Mouse (Mus musculus): ENCODE results near the gene Ints3. TPM values are rescaled to one million over a fixed set of nuclear protein-coding genes. Genes with fewer than 3 reads are reported as not detected.

The Ints3 gene
- 22.4 and 23.0 TPM in 2 replicates for polyA plus RNA-seq (2015; fragmentation: Nextera tagmentation; extraction: Ambion mirVana)

- H3K4me1 ChIP-seq (ENCODE audit: control insufficient read depth, insufficient read depth, low read length), result peaks cover 28% of the 10 kb centered on the region
- no peaks in the 10 kb centered on the region for H3K9me3 ChIP-seq (replicated peaks; ENCODE audit: control insufficient read depth, low read length)
- H3K27me3 ChIP-seq (ENCODE audit: control insufficient read depth, insufficient read depth, low read length), result no peaks in the 10 kb centered on the region
- under 1% methylated on average over 52 of the region's 52 CpGs for WGBS
- peak within 1 kb of the TSS; percentile 81 for H3K9ac ChIP-seq (ENCODE audit: low read length)
- peak within 1 kb of the TSS; percentile 65 for H3K4me3 ChIP-seq (replicated peaks; ENCODE audit: low read length)
- peak within 1 kb of the TSS; percentile 95 for H3K27ac ChIP-seq (ENCODE audit: low read length)
- peak within 1 kb of the TSS; percentile 99 for H3K4me2 ChIP-seq (ENCODE audit: low read depth, low read length)
- H3K36me3 ChIP-seq (ENCODE audit: control insufficient read depth, insufficient read depth, low read length), result no peaks in the 10 kb centered on the region
- peak; percentile 99 for ATAC-seq (ENCODE audit: insufficient read depth, low FRiP score)
Measured at GRCm38 (mm10) chr3:90433381-90434020, at the start of gene Ints3. Gene Ints3, minus strand, starts transcription at chr3:90433622.

- Histone ChIP-seq H3K4me3 (replicated peaks; ENCODE audit: low read length) (peak within 1 kb of the TSS; percentile 74), H3K4me1 (ENCODE audit: control insufficient read depth, insufficient read depth, low read length) (peaks cover 7% of the 10 kb centered on the region; the same call in 1 of the 2 replicates), H3K27me3 (ENCODE audit: control insufficient read depth, insufficient read depth, low read length) (no peaks in the 10 kb centered on the region), H3K9ac (ENCODE audit: low read length) (peak within 1 kb of the TSS; percentile 86), H3K9me3 (replicated peaks; ENCODE audit: control insufficient read depth, low read length) (no peaks in the 10 kb centered on the region), H3K36me3 (ENCODE audit: control insufficient read depth, insufficient read depth, low read length) (peaks cover 12% of the 10 kb centered on the region), H3K4me2 (ENCODE audit: low read depth, low read length) (peak within 1 kb of the TSS; percentile 59), H3K27ac (ENCODE audit: low read length) (peak within 1 kb of the TSS; percentile 88)
- under 1% methylated on average over 45 of the region's 45 CpGs for WGBS
- peak; percentile 99 for ATAC-seq (ENCODE audit: insufficient read depth, low FRiP score)
Measured at GRCm38 (mm10) chr3:90475831-90476611, 42.6 kb upstream of the Ints3 start, which contains the start of gene Ilf2. Gene Ilf2, plus strand, starts transcription at chr3:90476126.

DNA sequence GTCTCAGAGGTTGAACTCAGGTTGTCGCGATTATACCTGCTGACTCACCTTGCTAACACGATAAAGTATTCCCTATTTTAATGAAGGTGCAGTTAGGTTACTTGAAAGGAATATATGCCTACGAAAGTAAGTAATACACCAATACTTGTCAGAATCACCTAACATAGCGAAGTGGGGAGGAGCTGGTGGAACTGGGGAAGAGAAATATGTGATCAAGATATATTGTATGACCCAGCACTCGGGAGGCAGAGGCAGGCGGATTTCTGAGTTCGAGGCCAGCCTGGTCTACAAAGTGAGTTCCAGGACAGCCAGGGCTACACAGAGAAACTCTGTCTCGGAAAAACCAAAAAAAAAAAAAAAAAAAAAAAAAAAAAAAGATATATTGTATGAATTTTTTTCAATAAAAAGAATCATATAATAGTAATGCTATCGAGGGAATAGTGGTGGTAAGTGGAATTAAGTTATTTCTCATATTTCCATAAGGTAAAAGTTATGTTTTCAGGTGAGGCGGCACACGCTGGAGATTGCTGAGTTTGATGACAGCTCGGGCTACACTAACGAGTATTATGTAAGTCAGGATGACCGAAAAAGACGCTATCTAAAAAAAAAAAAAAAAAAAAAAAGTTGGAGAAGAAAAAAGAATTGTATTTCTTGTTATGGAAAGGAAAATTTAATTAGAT is 41.9 kb upstream of the Ints3 start:
- no peak for ATAC-seq (ENCODE audit: insufficient read depth, low FRiP score)
- H3K36me3 ChIP-seq (ENCODE audit: control insufficient read depth, insufficient read depth, low read length), result peaks cover 6% of the 10 kb centered on the region
- WGBS, result 33% methylated on average over 15 of the region's 16 CpGs

GRCm38 (mm10) chr3:90472213-90472612 is 38.8 kb upstream of the Ints3 start:
- H3K27ac ChIP-seq (ENCODE audit: low read length), result no peak overlapping the region
- peaks cover 5% of the 10 kb centered on the region; the same call in 1 of the 2 replicates for H3K4me1 ChIP-seq (ENCODE audit: control insufficient read depth, insufficient read depth, low read length)
- no peak overlapping the region for H3K4me3 ChIP-seq (replicated peaks; ENCODE audit: low read length)
- no peak overlapping the region for H3K4me2 ChIP-seq (ENCODE audit: low read depth, low read length)
- no peak for ATAC-seq (ENCODE audit: insufficient read depth, low FRiP score)
- H3K9me3 ChIP-seq (replicated peaks; ENCODE audit: control insufficient read depth, low read length), result no peaks in the 10 kb centered on the region
- H3K27me3 ChIP-seq (ENCODE audit: control insufficient read depth, insufficient read depth, low read length), result no peaks in the 10 kb centered on the region
- H3K36me3 ChIP-seq (ENCODE audit: control insufficient read depth, insufficient read depth, low read length), result no peaks in the 10 kb centered on the region
- 24% methylated on average over 3 of the region's 3 CpGs for WGBS
- no peak overlapping the region for H3K9ac ChIP-seq (ENCODE audit: low read length)

More for the DNA sequence above, 41.9 kb upstream of the Ints3 start:
- Histone ChIP-seq H3K9me3 (replicated peaks; ENCODE audit: control insufficient read depth, low read length) (no peaks in the 10 kb centered on the region), H3K4me2 (ENCODE audit: low read depth, low read length) (peak overlapping the region; percentile 49), H3K27me3 (ENCODE audit: control insufficient read depth, insufficient read depth, low read length) (no peaks in the 10 kb centered on the region), H3K4me3 (replicated peaks; ENCODE audit: low read length) (peak overlapping the region; percentile 45), H3K4me1 (ENCODE audit: control insufficient read depth, insufficient read depth, low read length) (peaks cover 7% of the 10 kb centered on the region; the same call in 1 of the 2 replicates), H3K27ac (ENCODE audit: low read length) (no peak overlapping the region), H3K9ac (ENCODE audit: low read length) (no peak overlapping the region)

DNA sequence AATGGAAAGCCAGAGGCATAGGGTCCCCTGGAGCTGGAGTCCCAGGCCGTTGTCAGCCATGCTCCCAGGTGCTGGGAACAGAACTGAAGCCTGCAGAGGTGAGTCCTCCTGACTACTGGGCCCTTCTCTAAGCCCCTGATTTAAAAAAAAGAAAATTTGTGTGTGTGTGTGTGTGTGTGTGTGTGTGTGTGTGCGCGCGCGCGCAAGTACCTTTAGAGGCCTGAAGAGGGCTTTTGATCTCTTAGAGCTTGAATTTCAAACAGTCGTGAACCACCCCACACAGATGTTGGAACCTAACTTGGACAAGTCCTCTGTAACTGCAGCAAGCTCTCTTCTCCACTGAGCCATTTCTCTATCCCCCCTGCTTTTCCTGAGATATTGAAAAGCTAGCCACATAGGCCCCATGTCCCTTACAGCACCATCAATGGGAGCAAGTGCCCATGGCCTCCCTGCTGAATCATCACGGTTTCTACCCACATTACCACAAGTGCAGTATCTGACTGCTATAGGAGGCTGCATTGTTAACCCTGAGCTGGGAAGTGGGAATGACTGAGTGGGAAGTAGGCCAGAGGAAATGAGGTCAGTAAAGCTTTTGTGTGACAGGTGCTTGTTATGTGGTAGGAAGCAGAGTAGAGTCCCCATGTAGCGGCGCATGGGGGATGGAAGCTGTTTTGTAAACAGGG is 34.3 kb upstream of the Ints3 start:
- no peaks in the 10 kb centered on the region for H3K36me3 ChIP-seq (ENCODE audit: control insufficient read depth, insufficient read depth, low read length)
- H3K9ac ChIP-seq (ENCODE audit: low read length), result no peak overlapping the region
- ATAC-seq (ENCODE audit: insufficient read depth, low FRiP score), result no peak
- no peak overlapping the region for H3K27ac ChIP-seq (ENCODE audit: low read length)
- no peak overlapping the region for H3K4me2 ChIP-seq (ENCODE audit: low read depth, low read length)
- peaks cover 6% of the 10 kb centered on the region; the same call in 1 of the 2 replicates for H3K4me1 ChIP-seq (ENCODE audit: control insufficient read depth, insufficient read depth, low read length)
- 90% methylated on average over 10 of the region's 10 CpGs for WGBS
- no peaks in the 10 kb centered on the region for H3K9me3 ChIP-seq (replicated peaks; ENCODE audit: control insufficient read depth, low read length)
- peaks cover 22% of the 10 kb centered on the region for H3K27me3 ChIP-seq (ENCODE audit: control insufficient read depth, insufficient read depth, low read length)
- H3K4me3 ChIP-seq (replicated peaks; ENCODE audit: low read length), result no peak overlapping the region

DNA sequence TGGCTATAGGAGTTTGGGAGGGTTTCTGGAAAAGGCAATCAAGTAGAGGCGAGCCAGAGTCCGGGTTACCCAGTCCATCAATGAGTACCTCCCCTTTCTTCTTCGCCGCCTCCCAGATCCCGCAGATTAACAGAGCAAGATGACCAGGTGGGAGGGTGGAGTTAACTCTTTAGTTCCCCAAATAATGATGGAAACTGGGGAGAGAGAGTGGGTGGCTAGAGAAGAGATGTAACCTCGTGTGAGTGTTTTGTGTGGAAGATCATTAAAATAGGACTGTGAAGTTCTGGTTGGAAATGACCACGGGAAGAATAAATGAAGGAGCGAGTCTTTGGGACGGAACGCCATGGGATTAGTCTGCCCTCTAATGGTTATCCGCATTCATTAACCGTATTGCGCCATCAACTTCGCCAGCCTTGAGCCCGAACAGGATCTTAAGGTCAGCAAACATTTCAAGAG is 32.9 kb upstream of the Ints3 start:
- peak overlapping the region; percentile 70 for H3K9ac ChIP-seq (ENCODE audit: low read length)
- no peaks in the 10 kb centered on the region for H3K36me3 ChIP-seq (ENCODE audit: control insufficient read depth, insufficient read depth, low read length)
- peaks cover 22% of the 10 kb centered on the region for H3K27me3 ChIP-seq (ENCODE audit: control insufficient read depth, insufficient read depth, low read length)
- ATAC-seq (ENCODE audit: insufficient read depth, low FRiP score), result peak; percentile 23; the same call in 1 of the 2 replicates
- H3K4me2 ChIP-seq (ENCODE audit: low read depth, low read length), result peak overlapping the region; percentile 99
- 0% methylated on average over 15 of the region's 15 CpGs for WGBS
- no peaks in the 10 kb centered on the region for H3K9me3 ChIP-seq (replicated peaks; ENCODE audit: control insufficient read depth, low read length)
- H3K4me3 ChIP-seq (replicated peaks; ENCODE audit: low read length), result peak overlapping the region; percentile 62
- H3K27ac ChIP-seq (ENCODE audit: low read length), result no peak overlapping the region
- peaks cover 6% of the 10 kb centered on the region; the same call in 1 of the 2 replicates for H3K4me1 ChIP-seq (ENCODE audit: control insufficient read depth, insufficient read depth, low read length)

DNA sequence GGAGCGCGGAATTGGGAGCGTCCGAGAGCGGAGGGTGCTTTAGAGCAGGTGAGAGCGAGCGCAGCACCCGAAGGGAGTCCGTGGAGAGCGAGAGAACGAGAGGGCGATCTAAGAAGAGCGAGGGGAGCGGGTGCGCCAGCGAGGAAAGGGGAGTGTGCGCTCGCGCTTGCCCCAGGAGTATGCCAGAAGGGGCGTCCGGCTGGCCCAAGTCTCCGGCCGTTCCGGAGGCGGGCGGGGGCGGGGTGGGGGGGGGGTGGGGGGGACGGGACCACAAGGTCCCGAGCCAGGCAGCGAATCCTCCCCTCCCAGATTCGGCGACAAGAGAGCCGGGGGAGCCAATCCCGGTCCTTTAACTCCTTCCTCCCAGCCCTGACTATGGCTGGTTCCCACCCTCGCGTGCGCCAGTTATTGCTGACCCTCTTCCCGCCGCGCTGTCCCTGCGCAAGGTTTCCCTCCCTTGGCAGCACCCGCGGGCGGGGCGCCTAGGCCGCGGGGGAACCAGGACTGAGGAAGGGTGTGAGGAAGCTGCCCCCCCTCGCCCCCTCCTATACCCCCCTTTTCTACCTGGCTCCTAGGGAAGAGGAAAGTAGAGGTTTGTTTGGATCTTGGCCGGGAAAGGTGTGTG is 32.4 kb upstream of the Ints3 start, which contains the start of gene Npr1:
Npr1 (minus strand) TSS at position 181 of the 625 bp plus-strand sequence.
- ATAC-seq (ENCODE audit: insufficient read depth, low FRiP score), result peak; percentile 32; the same call in 1 of the 2 replicates
- Histone ChIP-seq H3K4me2 (ENCODE audit: low read depth, low read length) (peak within 1 kb of the TSS; percentile 99), H3K27ac (ENCODE audit: low read length) (no peak within 1 kb of the TSS), H3K4me1 (ENCODE audit: control insufficient read depth, insufficient read depth, low read length) (peaks cover 6% of the 10 kb centered on the region; the same call in 1 of the 2 replicates), H3K4me3 (replicated peaks; ENCODE audit: low read length) (peak within 1 kb of the TSS; percentile 62), H3K9me3 (replicated peaks; ENCODE audit: control insufficient read depth, low read length) (no peaks in the 10 kb centered on the region), H3K27me3 (ENCODE audit: control insufficient read depth, insufficient read depth, low read length) (peaks cover 22% of the 10 kb centered on the region), H3K9ac (ENCODE audit: low read length) (peak within 1 kb of the TSS; percentile 70), H3K36me3 (ENCODE audit: control insufficient read depth, insufficient read depth, low read length) (no peaks in the 10 kb centered on the region)
- 0% methylated on average over 36 of the region's 49 CpGs for WGBS

GRCm38 (mm10) chr3:90465081-90465685 is 31.8 kb upstream of the Ints3 start:
- H3K36me3 ChIP-seq (ENCODE audit: control insufficient read depth, insufficient read depth, low read length), result no peaks in the 10 kb centered on the region
- 1% methylated on average over 75 of the region's 75 CpGs for WGBS
- no peak overlapping the region for H3K27ac ChIP-seq (ENCODE audit: low read length)

More at GRCm38 (mm10) chr3:90465081-90465685, 31.8 kb upstream of the Ints3 start:
- 0 out of 2 replicates have a peak, but pooled peaks have one; percentile 16 for ATAC-seq (ENCODE audit: insufficient read depth, low FRiP score)
- peak overlapping the region; percentile 62 for H3K4me3 ChIP-seq (replicated peaks; ENCODE audit: low read length)
- H3K9ac ChIP-seq (ENCODE audit: low read length), result peak overlapping the region; percentile 70
- H3K9me3 ChIP-seq (replicated peaks; ENCODE audit: control insufficient read depth, low read length), result no peaks in the 10 kb centered on the region
- H3K4me1 ChIP-seq (ENCODE audit: control insufficient read depth, insufficient read depth, low read length), result peaks cover 6% of the 10 kb centered on the region; the same call in 1 of the 2 replicates
- H3K27me3 ChIP-seq (ENCODE audit: control insufficient read depth, insufficient read depth, low read length), result peaks cover 22% of the 10 kb centered on the region
- peak overlapping the region; percentile 99 for H3K4me2 ChIP-seq (ENCODE audit: low read depth, low read length)

Data from stomach, embryonic 16.5 days (tissue).